Mouse (Mus musculus) olfactory bulb, adult 2 months (tissue): ENCODE measurements at regions not wholly inside any gene's neighbourhood (a gene's known extent, or its start where the extent isn't known, plus 50 kb on each side); places are given as distances from the start of the nearest gene placed in this dataset.

Experiments used
- CTCF ChIP-seq: fragments of 200-500 bp; IDR thresholded peaks from 2 replicates; pipeline ENCODE4 v1.5.1; 2012; ENCODE audit warnings: low read depth, mild to moderate bottlenecking, low read length, moderate library complexity; ENCODE audit not compliant: insufficient read depth
- POLR2A ChIP-seq: fragments of 200-500 bp; IDR thresholded peaks from 2 replicates; pipeline ENCODE4 v1.6.1; 2012; ENCODE audit warnings: mild to moderate bottlenecking, low read depth, low read length, moderate library complexity; ENCODE audit not compliant: insufficient read depth

- no peak for TF ChIP-seq CTCF
- TF ChIP-seq POLR2A = no peak
Measured at GRCm38 (mm10) chr3:29806046-29806445, 724.2 kb downstream of the Egfem1 start.
